In the genomic region with DNA sequence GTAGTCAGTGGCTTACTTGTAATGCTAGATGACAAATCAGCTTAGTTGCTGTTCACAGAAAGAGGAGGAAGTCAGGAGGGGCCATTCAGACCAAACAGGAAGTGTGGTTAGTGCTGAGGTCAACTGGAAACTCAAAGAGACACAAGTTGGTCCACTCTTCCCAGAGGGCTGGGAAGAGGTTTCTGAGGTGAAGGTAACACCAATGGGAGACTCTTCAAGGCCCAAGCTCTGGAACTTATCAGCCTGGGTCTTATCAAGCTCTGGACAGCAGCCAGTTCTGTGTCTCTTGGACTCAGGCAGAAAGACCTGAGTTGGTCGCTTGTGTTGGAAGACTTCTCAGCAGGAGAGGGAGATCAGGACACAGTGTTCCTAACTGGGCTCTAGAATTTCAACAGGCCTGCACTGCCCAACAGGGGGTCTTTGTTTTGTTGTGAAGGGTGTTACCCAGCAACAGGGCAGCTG, we compare ENCODE assay signal across 11 mouse cellular contexts. TPM values are rescaled to one million over a fixed set of nuclear protein-coding genes. Genes with fewer than 3 reads are reported as not detected.
DNase-seq lines count a peak whose midpoint lies in the region; ATAC-seq and TF ChIP-seq lines count a peak whose summit lies in the region.
"Had no signal": no experiment of that assay in that cellular context is flagged by ENCODE, and none has a peak within 500 bp of the region (broad histone marks: within the 10 kb centered on the region; RNA-seq: fewer than 3 reads in every experiment).

No protein-coding gene starts in this region.

- peak; percentile 94 for ATAC-seq in common myeloid progenitor, adult 5-6 weeks (replicated peaks; ENCODE audit: low read depth, poor library complexity, severe bottlenecking)
- ATAC-seq in kidney, postnatal 0 days (replicated peaks; ENCODE audit: low FRiP score, low read depth), result no peak
- no peak for ATAC-seq in hindbrain, embryonic 12.5 days (ENCODE audit: low FRiP score)

- TF ChIP-seq CTCF in lung, adult 2 months (IDR thresholded peaks at IDR 0.05; ENCODE audit: insufficient read depth, low read length), result no peak
- no peak for TF ChIP-seq CTCF in kidney, postnatal 0 days (IDR thresholded peaks at IDR 0.05; ENCODE audit: low read depth)

- no peak overlapping the region for H3K9ac ChIP-seq in kidney, postnatal 0 days (ENCODE audit: low read depth, low read length)
- no peak overlapping the region for H3K9ac ChIP-seq in hindbrain, embryonic 12.5 days

- no peak for TF ChIP-seq POLR2A in lung, adult 2 months (IDR thresholded peaks at IDR 0.05; ENCODE audit: borderline replicate concordance, extremely low read depth, low read depth, low read length)

- H3K27me3 ChIP-seq in kidney, postnatal 0 days (ENCODE audit: insufficient read depth, low read length), result no peaks in the 10 kb centered on the region
- H3K27me3 ChIP-seq in hindbrain, embryonic 12.5 days, result no peaks in the 10 kb centered on the region

- no peak overlapping the region for H3K27ac ChIP-seq in kidney, postnatal 0 days
- no peak overlapping the region for H3K27ac ChIP-seq in hindbrain, embryonic 12.5 days
- H3K27ac ChIP-seq: midbrain, embryonic 10.5 days had no signal

- no peaks in the 10 kb centered on the region for H3K9me3 ChIP-seq in kidney, postnatal 0 days (replicated peaks; ENCODE audit: low read length)
- H3K9me3 ChIP-seq in hindbrain, embryonic 12.5 days (replicated peaks), result no peaks in the 10 kb centered on the region
- H3K9me3 ChIP-seq: midbrain, embryonic 10.5 days had no signal

- peak; percentile 15 for DNase-seq in lung, adult 2 months
- no peak for DNase-seq in lung, postnatal 4 days
- peak; percentile 20 for DNase-seq in kidney, postnatal 0 days (ENCODE audit: low spot score)
- peak; percentile 32 for DNase-seq in skeletal muscle tissue, adult 2 months (ENCODE audit: low read depth, low spot score)
- DNase-seq in Muller cell, postnatal 12 days (ENCODE audit: inconsistent ontology term), result no peak
- no peak for DNase-seq in urinary bladder, postnatal 14 days (ENCODE audit: low spot score)
- DNase-seq: cerebellum, adult 2 months; right cerebral cortex, postnatal 4 days had no signal

- no peak overlapping the region for H3K4me3 ChIP-seq in lung, adult 2 months (replicated peaks; ENCODE audit: extremely low read depth, low read depth, low read length)
- no peak overlapping the region for H3K4me3 ChIP-seq in kidney, postnatal 0 days (replicated peaks; ENCODE audit: low read depth, low read length)
- H3K4me3 ChIP-seq in hindbrain, embryonic 12.5 days, result no peak overlapping the region
- H3K4me3 ChIP-seq: midbrain, embryonic 10.5 days had no signal

- H3K36me3 ChIP-seq in kidney, postnatal 0 days (ENCODE audit: insufficient read depth, low read length), result no peaks in the 10 kb centered on the region
- no peaks in the 10 kb centered on the region for H3K36me3 ChIP-seq in hindbrain, embryonic 12.5 days

- 30% methylated on average over 1 of the region's 1 CpGs for WGBS in lung, adult 2 months
- WGBS in kidney, postnatal 0 days, result 50% methylated on average over 1 of the region's 1 CpGs
- WGBS in hindbrain, embryonic 12.5 days, result 50% methylated on average over 1 of the region's 1 CpGs

- no peak overlapping the region for H3K4me2 ChIP-seq in kidney, postnatal 0 days (ENCODE audit: low read length)
- no peak overlapping the region for H3K4me2 ChIP-seq in hindbrain, embryonic 12.5 days (replicated peaks)

- H3K4me1 ChIP-seq in lung, adult 2 months (ENCODE audit: control insufficient read depth, insufficient read depth, low read length), result 0 out of 2 replicates have a peak, but pooled peaks cover 2% of the 10 kb centered on the region
- no peaks in the 10 kb centered on the region for H3K4me1 ChIP-seq in kidney, postnatal 0 days (replicated peaks; ENCODE audit: insufficient read depth, low read length)
- no peaks in the 10 kb centered on the region for H3K4me1 ChIP-seq in hindbrain, embryonic 12.5 days
- H3K4me1 ChIP-seq: midbrain, embryonic 10.5 days had no signal

RNA-seq across cellular contexts. Expression of gene Txndc2, which starts 32.8 kb away (rescaled TPM):
- polyA plus RNA-seq in lung, adult 2 months (2012; rRNA removed), result 0.06 and 0.09 TPM in 2 replicates
- total RNA-seq in common myeloid progenitor, adult 5-6 weeks (2017), result not detected in 2 replicates
- not detected in 2 replicates for polyA plus RNA-seq in kidney, postnatal 0 days (2015; fragmentation: Nextera tagmentation; extraction: Ambion mirVana)
- 0.13 and 0.27 TPM in 2 replicates for polyA plus RNA-seq in hindbrain, embryonic 12.5 days (2016; fragmentation: Nextera tagmentation; extraction: Ambion mirVana)
- polyA plus RNA-seq: midbrain, embryonic 10.5 days had no signal

Comparison
In these comparisons a context has a peak if more than half of its experiments do, and no peak if none do; other contexts are left out.
1. DNase-seq: peak in lung, adult 2 months (single experiment), kidney, postnatal 0 days (single experiment) and skeletal muscle tissue, adult 2 months (single experiment); none in lung, postnatal 4 days (0 of 2), Muller cell, postnatal 12 days (single experiment) and urinary bladder, postnatal 14 days (single experiment).